Mouse (Mus musculus) brain, embryonic 14.5 days (tissue): ENCODE data around the gene Trp63.

Source experiments
- CTCF ChIP-seq: fragments of 200-500 bp; IDR thresholded peaks from 2 replicates; pipeline ENCODE4 v1.5.1; 2012; ENCODE audit warnings: inconsistent platforms, mild to moderate bottlenecking, moderate library complexity, borderline replicate concordance; ENCODE audit not compliant: insufficient read depth, insufficient read length; ENCODE audit errors: extremely low read depth
- POLR2A ChIP-seq: fragments of 200-500 bp; IDR thresholded peaks from 2 replicates; pipeline ENCODE4 v1.6.1; 2012; ENCODE audit warnings: mild to moderate bottlenecking, inconsistent platforms, borderline replicate concordance; ENCODE audit not compliant: poor library complexity, insufficient read depth, insufficient read length, severe bottlenecking; ENCODE audit errors: extremely low read depth

GRCm38 (mm10) chr16:25784246-25784645, 100.7 kb downstream of the Trp63 start:
- TF ChIP-seq POLR2A (no peak), CTCF (no peak)
